ENCODE assay signal across 8 mouse cellular contexts in genomic region chrX:99130059-99130458, GRCm38 (mm10). TPM values are rescaled to one million over a fixed set of nuclear protein-coding genes. Genes with fewer than 3 reads are reported as not detected.
DNase-seq lines count a peak whose midpoint lies in the region; ATAC-seq lines count a peak whose summit lies in the region.

No protein-coding gene starts in this region.

- H3K27ac ChIP-seq in heart, embryonic 11.5 days (ENCODE audit: low read depth, low read length) = no peak overlapping the region
- H3K27ac ChIP-seq in midbrain, embryonic 10.5 days (replicated peaks) = no peak overlapping the region

- no peak for ATAC-seq in heart, embryonic 11.5 days (replicated peaks; ENCODE audit: insufficient number of reproducible peaks, low FRiP score, low TSS enrichment)

- H3K4me3 ChIP-seq in heart, embryonic 11.5 days (ENCODE audit: low read depth, low read length) = no peak overlapping the region
- H3K4me3 ChIP-seq in midbrain, embryonic 10.5 days = no peak overlapping the region

- no peak overlapping the region for H3K4me2 ChIP-seq in heart, embryonic 11.5 days

- H3K9ac ChIP-seq in heart, embryonic 11.5 days (ENCODE audit: low read depth, low read length) = no peak overlapping the region

- peaks cover 15% of the 10 kb centered on the region for H3K27me3 ChIP-seq in heart, embryonic 11.5 days (ENCODE audit: control insufficient read depth, insufficient read depth, low read length)
- peaks cover 92% of the 10 kb centered on the region for H3K27me3 ChIP-seq in midbrain, embryonic 10.5 days (ENCODE audit: low read depth, poor library complexity, severe bottlenecking)
- no peaks in the 10 kb centered on the region for H3K27me3 ChIP-seq in splenic B cell, adult 2 months (ENCODE audit: control insufficient read depth, insufficient read depth, low read length, poor library complexity, severe bottlenecking)

- WGBS in heart, embryonic 11.5 days (ENCODE audit: insufficient replicate concordance) = 31% methylated on average over 3 of the region's 3 CpGs
- WGBS in midbrain, embryonic 10.5 days = 37% methylated on average over 3 of the region's 3 CpGs

- H3K36me3 ChIP-seq in heart, embryonic 11.5 days (ENCODE audit: control insufficient read depth, insufficient read depth, low read length) = no peaks in the 10 kb centered on the region
- H3K36me3 ChIP-seq in midbrain, embryonic 10.5 days = no peaks in the 10 kb centered on the region
- no peaks in the 10 kb centered on the region for H3K36me3 ChIP-seq in splenic B cell, adult 2 months (ENCODE audit: control insufficient read depth, insufficient read depth, low read length, poor library complexity, severe bottlenecking)

- H3K4me1 ChIP-seq in heart, embryonic 11.5 days (ENCODE audit: control insufficient read depth, insufficient read depth, low read length) = 0 out of 2 replicates have a peak, but pooled peaks cover 2% of the 10 kb centered on the region
- H3K4me1 ChIP-seq in midbrain, embryonic 10.5 days = peaks cover 1% of the 10 kb centered on the region

- peak; percentile 66 for DNase-seq in heart, adult 8-10 months (ENCODE audit: low spot score)
- DNase-seq in CD4-positive, CD25-positive, alpha-beta regulatory T cell, adult 2 months (ENCODE audit: low read depth, low spot score) = peak; percentile 67
- peak; percentile 44 for DNase-seq in brain, adult 2 months (ENCODE audit: low read depth, low spot score)
- peak; percentile 68 for DNase-seq in forelimb bud, embryonic 11.5 days (ENCODE audit: low read depth, low spot score)
- peak; percentile 61 for DNase-seq in layer of hippocampus, adult 9-10 months (ENCODE audit: low spot score)
- peak; percentile 60 for DNase-seq in midbrain, embryonic 10.5 days (ENCODE audit: low spot score)
- DNase-seq in splenic B cell, adult 2 months (ENCODE audit: low read depth, low spot score) = peak; percentile 70

- no peaks in the 10 kb centered on the region for H3K9me3 ChIP-seq in heart, embryonic 11.5 days (replicated peaks; ENCODE audit: control insufficient read depth, low read length)
- no peaks in the 10 kb centered on the region for H3K9me3 ChIP-seq in midbrain, embryonic 10.5 days (replicated peaks)

RNA-seq across cellular contexts. Expression of gene Efnb1, which starts 5.9 kb away (rescaled TPM):
- 10 to 100 TPM; 15.8 to 18.7 (median 16.4) TPM for total RNA-seq in heart, adult 8-10 months (2022)
- 16.0 and 16.8 TPM in 2 replicates for polyA plus RNA-seq in heart, embryonic 11.5 days (2014; fragmentation: Nextera tagmentation; extraction: Ambion mirVana)
- 49.3 and 50.6 TPM in 2 replicates for polyA plus RNA-seq in midbrain, embryonic 10.5 days (2016; fragmentation: Nextera tagmentation; extraction: Ambion mirVana)
